Mouse (Mus musculus) heart, embryonic 11.5 days (tissue): ENCODE data around the gene Tmod2. TPM values are rescaled to one million over a fixed set of nuclear protein-coding genes. Genes with fewer than 3 reads are reported as not detected.
A peak's percentile ranks its signal among the peaks of the same experiment; 100 is the strongest.
"Not testable (repeated sequence)": the region's sequence is repeated elsewhere in the genome, so short reads cannot be mapped to it uniquely, and the experiment has no call there.

Source experiments
- ATAC-seq: fragments of 200-750 bp; cut with Nextera tagmentation; replicated peaks from 2 replicates; pipeline ENCODE4 v1.8.0; 2017; ENCODE audit warnings: moderate library complexity; ENCODE audit not compliant: insufficient number of reproducible peaks, low FRiP score, low TSS enrichment
- H3K27ac ChIP-seq: fragments of 300-500 bp; sonication (generic); 2 replicates; pipeline ENCODE4 v1.5.1; 2014; ENCODE audit warnings: mild to moderate bottlenecking, low read depth, low read length
- H3K27me3 ChIP-seq: fragments of 300-500 bp; sonication (generic); 2 replicates; pipeline ENCODE4 v1.6.1; 2014; ENCODE audit warnings: mild to moderate bottlenecking, low read length, mixed read lengths; ENCODE audit not compliant: control insufficient read depth, insufficient read depth
- H3K36me3 ChIP-seq: fragments of 300-500 bp; sonication (generic); 2 replicates; pipeline ENCODE4 v1.6.1; 2014; ENCODE audit warnings: mild to moderate bottlenecking, low read length, moderate library complexity, mixed read lengths; ENCODE audit not compliant: control insufficient read depth, insufficient read depth
- H3K4me1 ChIP-seq: fragments of 300-500 bp; sonication (generic); 2 replicates; pipeline ENCODE4 v1.6.1; 2014; ENCODE audit warnings: low read length; ENCODE audit not compliant: control insufficient read depth, insufficient read depth
- H3K4me2 ChIP-seq: fragments of 300-500 bp; sonication (generic); 2 replicates; pipeline ENCODE4 v1.6.1; 2014; ENCODE audit warnings: mild to moderate bottlenecking, moderate library complexity
- H3K4me3 ChIP-seq: fragments of 300-500 bp; sonication (generic); 2 replicates; pipeline ENCODE4 v1.5.1; 2014; ENCODE audit warnings: low read depth, low read length
- H3K9ac ChIP-seq: fragments of 300-500 bp; sonication (generic); 2 replicates; pipeline ENCODE4 v1.6.1; 2014; ENCODE audit warnings: mild to moderate bottlenecking, low read depth, low read length, moderate library complexity
- H3K9me3 ChIP-seq: fragments of 300-500 bp; sonication (generic); replicated peaks from 2 replicates; pipeline ENCODE4 v1.6.1; 2016; ENCODE audit warnings: low read length; ENCODE audit not compliant: control insufficient read depth
- WGBS: fragments of 180-500 bp; shearing (Covaris S2); extraction: QIAGEN DNeasy Blood & Tissue Kit; methylation state at CpG from one replicate; pipeline ENCODE4 v1.1.7; 2014; ENCODE audit not compliant: insufficient replicate concordance; 5-methylcytosine and 5-hydroxymethylcytosine counted together
- polyA plus RNA-seq: library from polyadenylated mRNA; unstranded; fragments of >200 nt; fragmentation: Nextera tagmentation; extraction: Ambion mirVana; gene quantifications from 2 replicates; pipeline ENCODE4 v1.2.1, GENCODE M21; 2014

Tmod2 gene
- polyA plus RNA-seq: 5.9 and 6.1 TPM in 2 replicates

DNA sequence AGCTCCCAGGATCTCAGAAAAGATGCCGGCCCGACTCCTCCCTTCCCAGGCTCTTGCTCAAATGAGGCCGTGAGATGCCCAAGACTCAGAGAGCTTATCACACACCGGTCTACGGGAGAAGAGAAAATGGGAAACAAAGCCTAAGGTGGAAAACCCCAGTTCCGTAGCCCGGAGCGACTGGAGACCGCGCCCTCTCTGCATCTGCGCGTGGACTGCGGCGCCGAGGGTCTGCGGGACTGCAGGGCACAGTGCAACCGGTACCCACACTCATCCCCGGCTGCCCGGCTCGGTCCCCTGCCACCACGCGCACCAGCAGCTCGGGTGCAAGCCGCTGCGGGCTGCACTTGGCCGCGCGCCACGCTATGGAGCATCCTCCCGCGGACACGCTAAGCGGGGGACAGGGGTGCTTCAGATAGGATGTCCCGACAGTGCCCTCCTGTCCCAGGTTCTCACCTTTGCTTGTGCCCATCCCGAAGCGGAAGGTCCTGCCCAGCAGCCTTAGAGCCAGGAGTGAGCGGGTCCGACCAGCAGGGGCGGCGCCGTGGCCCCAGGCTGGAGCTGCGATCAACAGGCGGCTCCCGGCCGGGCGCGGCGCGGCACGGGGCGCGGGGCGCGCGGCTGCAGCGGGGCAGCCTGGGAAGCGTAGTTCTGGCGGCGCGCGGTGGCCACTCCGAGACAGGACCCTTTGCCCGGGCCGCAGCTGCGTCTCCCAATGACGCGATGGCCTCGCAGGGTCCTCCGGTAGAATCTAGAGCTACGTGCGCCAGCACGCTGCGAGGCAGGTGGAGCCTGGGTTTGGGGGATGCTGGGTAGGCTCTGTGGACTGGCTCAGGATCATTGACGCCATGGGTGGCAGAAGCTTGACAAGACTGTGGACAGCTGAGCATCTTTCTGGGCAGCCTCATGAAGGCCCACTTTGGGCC, at the start of gene Tmod2:
Gene Tmod2, minus strand, starts transcription at position 755 of the 923 bp plus-strand sequence.
- H3K27me3 ChIP-seq: peaks cover 3% of the 10 kb centered on the region; the same call in 1 of the 2 replicates
- peak within 1 kb of the TSS; percentile 61 for H3K9ac ChIP-seq
- H3K4me3 ChIP-seq: peak within 1 kb of the TSS; percentile 51
- no peak within 1 kb of the TSS for H3K27ac ChIP-seq
- ATAC-seq: peak; percentile 78
- peak within 1 kb of the TSS; percentile 82 for H3K4me2 ChIP-seq
- H3K36me3 ChIP-seq: no peaks in the 10 kb centered on the region
- under 1% methylated on average over 73 of the region's 74 CpGs for WGBS
- H3K4me1 ChIP-seq: no peaks in the 10 kb centered on the region
- no peaks in the 10 kb centered on the region for H3K9me3 ChIP-seq

DNA sequence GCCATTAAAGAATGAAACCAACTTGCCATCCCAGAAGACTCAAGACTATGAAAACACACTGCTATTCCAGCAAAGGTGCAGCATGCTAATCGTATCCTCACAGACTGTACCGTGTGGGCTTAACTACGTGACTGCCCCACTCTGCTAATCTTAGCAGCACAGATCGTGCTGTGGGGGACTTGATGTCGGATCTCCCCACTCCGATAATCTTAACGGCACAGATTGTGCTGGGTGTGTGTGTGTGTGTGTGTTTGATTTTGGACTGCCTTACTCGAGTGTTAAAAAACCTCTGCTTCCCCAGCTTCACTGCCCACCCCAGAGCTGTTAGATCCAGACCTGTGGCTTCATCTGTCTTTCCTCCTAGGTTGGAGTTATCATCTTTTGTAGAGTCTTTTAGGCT, 49.8 kb upstream of the Tmod2 start:
- H3K4me2 ChIP-seq: no peak overlapping the region
- H3K27ac ChIP-seq: no peak overlapping the region
- no peak overlapping the region for H3K9ac ChIP-seq
- H3K36me3 ChIP-seq: no peaks in the 10 kb centered on the region
- H3K9me3 ChIP-seq: no peaks in the 10 kb centered on the region
- no peak for ATAC-seq
- WGBS: 69% methylated on average over 8 of the region's 8 CpGs
- no peaks in the 10 kb centered on the region for H3K27me3 ChIP-seq
- H3K4me3 ChIP-seq: no peak overlapping the region
- H3K4me1 ChIP-seq: no peaks in the 10 kb centered on the region

DNA sequence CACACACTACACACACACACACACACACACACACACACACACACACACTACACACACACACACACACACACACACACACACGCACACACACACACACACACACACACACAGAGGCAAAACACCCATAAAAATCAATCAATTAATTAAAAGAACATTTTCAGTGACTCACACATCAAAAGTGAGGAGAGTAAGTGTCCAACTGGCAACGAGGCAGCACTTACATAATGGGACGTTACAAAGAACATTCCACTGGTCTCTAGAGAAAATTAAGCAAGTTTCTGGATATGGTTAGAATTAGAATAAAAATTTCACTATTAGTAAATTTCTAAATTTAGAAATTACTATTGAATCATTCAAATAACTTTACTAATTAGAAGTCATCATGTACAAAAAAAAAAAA, 45.3 kb upstream of the Tmod2 start:
- not testable (repeated sequence) for H3K9ac ChIP-seq, H3K4me2 ChIP-seq, H3K4me3 ChIP-seq, H3K9me3 ChIP-seq, H3K27ac ChIP-seq, ATAC-seq, H3K36me3 ChIP-seq, H3K27me3 ChIP-seq, H3K4me1 ChIP-seq
- 77% methylated on average over 2 of the region's 3 CpGs for whole genome bisulfite sequencing

DNA sequence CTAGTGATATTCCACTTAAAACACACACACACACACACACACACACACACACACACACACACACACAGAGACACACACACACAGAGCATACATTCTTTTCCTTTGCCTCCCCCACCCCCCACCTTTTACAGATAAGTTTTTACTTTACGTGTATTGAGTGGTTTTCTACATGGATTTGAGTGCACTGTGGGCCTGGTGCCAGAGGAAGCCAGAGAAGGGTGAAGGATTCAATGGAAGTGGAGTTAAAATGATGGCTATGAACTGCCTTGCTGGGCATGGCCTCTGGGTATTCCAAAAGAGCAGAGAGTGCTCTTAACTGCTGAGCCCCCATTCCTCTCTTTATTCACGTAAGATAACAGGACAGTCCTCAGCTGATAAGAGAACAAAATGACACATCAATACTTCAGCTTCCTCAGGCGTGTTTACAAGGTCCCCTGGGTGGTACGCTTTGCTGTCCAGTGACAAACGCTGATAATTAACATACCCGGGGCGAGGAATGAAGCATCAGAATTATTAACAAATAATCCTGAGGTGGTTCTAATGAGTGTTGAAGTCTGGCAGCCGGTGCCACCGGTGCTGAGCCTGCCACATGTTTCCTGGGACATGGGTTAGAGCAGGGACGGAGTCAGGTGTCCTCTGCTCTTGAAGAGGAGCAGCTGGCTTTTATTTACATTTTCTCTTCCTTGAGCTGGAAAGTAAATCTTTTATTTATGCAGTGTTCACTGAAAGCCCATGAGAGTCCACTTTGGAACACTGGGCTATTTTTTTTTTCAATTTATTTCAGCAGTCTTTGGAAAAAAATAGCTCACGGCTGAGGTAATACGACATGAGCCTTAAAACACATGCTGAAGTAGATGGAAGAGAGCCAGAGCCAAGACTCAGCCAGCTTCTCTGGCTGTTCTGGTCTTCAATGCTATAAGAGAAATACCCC, 43.1 kb upstream of the Tmod2 start:
- Histone ChIP-seq H3K9ac (no peak overlapping the region), H3K4me3 (no peak overlapping the region), H3K36me3 (no peaks in the 10 kb centered on the region), H3K4me2 (no peak overlapping the region), H3K9me3 (no peaks in the 10 kb centered on the region), H3K4me1 (no peaks in the 10 kb centered on the region), H3K27me3 (no peaks in the 10 kb centered on the region), H3K27ac (no peak overlapping the region)
- WGBS: 31% methylated on average over 12 of the region's 12 CpGs
- ATAC-seq: no peak

DNA sequence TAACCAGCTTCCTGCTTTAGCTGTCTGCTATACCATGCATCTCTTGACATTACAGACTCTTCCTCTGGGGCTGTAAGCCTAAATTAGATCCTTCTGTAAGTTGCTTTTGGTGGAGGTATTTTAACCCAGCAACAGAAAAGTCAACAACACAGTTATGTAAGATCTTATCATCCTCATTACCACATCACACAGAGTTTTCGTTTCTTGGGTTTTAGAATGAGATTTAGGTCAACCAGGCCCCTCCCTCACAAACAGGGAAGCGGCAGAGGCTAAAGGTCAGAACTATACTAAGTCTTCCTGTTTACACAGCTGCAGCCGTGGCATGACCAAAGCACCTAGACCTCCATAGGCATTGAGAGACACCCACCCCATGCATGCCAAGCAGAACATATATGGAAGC, 34.3 kb upstream of the Tmod2 start:
- 44% methylated on average over 3 of the region's 3 CpGs for WGBS

DNA sequence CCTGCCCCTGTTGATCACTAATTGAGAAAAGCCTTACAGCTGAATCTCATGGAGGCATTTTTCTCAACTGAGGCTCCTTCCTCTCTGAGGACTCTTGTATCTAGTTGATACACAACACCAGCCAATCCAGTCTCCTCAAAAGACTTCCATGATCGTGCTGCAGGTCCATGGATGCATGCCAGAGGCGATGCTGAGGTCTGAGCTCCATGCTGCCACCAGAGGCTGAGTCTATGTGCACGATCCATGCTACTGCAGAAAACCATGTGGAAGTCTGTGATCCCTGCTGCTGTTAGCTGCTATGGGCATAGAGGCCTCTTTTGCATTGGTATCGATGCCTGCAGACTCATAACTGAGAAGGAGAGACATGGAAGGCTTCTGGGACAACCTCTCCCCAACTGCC, 23.1 kb upstream of the Tmod2 start:
- no peaks in the 10 kb centered on the region for H3K27me3 ChIP-seq
- no peaks in the 10 kb centered on the region for H3K9me3 ChIP-seq
- no peak overlapping the region for H3K9ac ChIP-seq
- H3K4me3 ChIP-seq: no peak overlapping the region
- H3K36me3 ChIP-seq: no peaks in the 10 kb centered on the region
- no peak overlapping the region for H3K27ac ChIP-seq
- WGBS: 80% methylated on average over 4 of the region's 4 CpGs
- no peak for ATAC-seq
- 0 out of 2 replicates have a peak, but pooled peaks cover 2% of the 10 kb centered on the region for H3K4me1 ChIP-seq
- no peak overlapping the region for H3K4me2 ChIP-seq

More for the DNA sequence above, 34.3 kb upstream of the Tmod2 start:
- Histone ChIP-seq H3K27ac (no peak overlapping the region), H3K9me3 (0 out of 2 replicates have a peak, but pooled peaks cover 3% of the 10 kb centered on the region), H3K4me1 (no peaks in the 10 kb centered on the region), H3K27me3 (no peaks in the 10 kb centered on the region), H3K4me2 (no peak overlapping the region), H3K4me3 (no peak overlapping the region), H3K36me3 (no peaks in the 10 kb centered on the region), H3K9ac (no peak overlapping the region)
- no peak for ATAC-seq

DNA sequence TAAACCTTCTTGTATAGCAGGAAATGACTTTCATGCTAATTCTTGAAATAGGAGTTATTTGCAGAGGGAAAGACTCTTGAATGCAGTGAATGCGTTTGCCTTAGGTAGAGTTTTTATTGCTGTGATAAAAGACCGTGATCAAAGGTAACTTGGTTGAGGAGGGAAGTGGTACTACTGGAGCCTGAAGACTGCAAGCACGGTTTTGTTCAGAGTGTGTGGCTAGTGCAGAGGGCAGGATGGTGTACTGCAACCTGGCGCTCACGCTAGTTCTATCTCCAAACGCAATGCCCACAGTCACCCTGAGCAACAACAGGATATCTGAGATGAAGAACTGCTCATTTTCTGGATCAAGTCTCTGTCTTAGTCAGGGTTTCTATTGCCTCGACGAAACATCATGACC, 22.5 kb upstream of the Tmod2 start:
- no peaks in the 10 kb centered on the region for H3K27me3 ChIP-seq
- no peak overlapping the region for H3K4me2 ChIP-seq
- ATAC-seq: no peak
- H3K9ac ChIP-seq: no peak overlapping the region
- no peak overlapping the region for H3K4me3 ChIP-seq
- no peaks in the 10 kb centered on the region for H3K36me3 ChIP-seq
- 86% methylated on average over 8 of the region's 8 CpGs for WGBS
- no peaks in the 10 kb centered on the region for H3K9me3 ChIP-seq
- H3K27ac ChIP-seq: no peak overlapping the region
- H3K4me1 ChIP-seq: 0 out of 2 replicates have a peak, but pooled peaks cover 2% of the 10 kb centered on the region

DNA sequence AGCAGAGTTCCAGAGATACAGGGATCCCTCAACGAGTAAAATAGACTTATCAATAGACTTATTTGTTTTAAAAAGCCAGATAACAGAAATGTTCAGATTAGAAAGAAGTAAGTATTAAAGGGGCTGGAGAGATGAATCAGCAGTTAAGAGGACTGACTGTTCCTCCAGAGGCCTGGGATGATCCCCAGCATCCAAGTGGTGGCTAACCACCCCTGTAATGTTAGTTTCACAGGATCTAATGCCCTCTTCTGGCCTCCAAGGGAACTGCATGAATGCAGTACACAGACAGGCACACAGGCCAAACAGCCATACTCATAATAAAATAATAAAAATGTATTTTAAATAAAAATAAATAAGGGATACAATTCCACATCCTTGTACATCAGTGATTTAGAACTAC, 21.8 kb upstream of the Tmod2 start:
- 38% methylated on average over 1 of the region's 1 CpGs for WGBS

More for the DNA sequence above, 21.8 kb upstream of the Tmod2 start:
- ATAC-seq: no peak
- H3K9ac ChIP-seq: no peak overlapping the region
- no peak overlapping the region for H3K27ac ChIP-seq
- 0 out of 2 replicates have a peak, but pooled peaks cover 2% of the 10 kb centered on the region for H3K4me1 ChIP-seq
- H3K9me3 ChIP-seq: no peaks in the 10 kb centered on the region
- no peaks in the 10 kb centered on the region for H3K27me3 ChIP-seq
- no peak overlapping the region for H3K4me2 ChIP-seq
- H3K36me3 ChIP-seq: no peaks in the 10 kb centered on the region
- no peak overlapping the region for H3K4me3 ChIP-seq
